Mouse (Mus musculus) adrenal gland, postnatal 14 days (tissue): ENCODE measurements at regions not wholly inside any gene's neighbourhood (a gene's known extent, or its start where the extent isn't known, plus 50 kb on each side); places are given as distances from the start of the nearest gene placed in this dataset.

Experiments used
- DNase-seq: peaks from one replicate; pipeline ENCODE4 v3.0.0; 2021; ENCODE audit warnings: mixed read lengths

- no peak for DNase-seq
Observed at GRCm38 (mm10) chr2:92806481-92807195, 108.3 kb upstream of the Syt13 start.

DNA sequence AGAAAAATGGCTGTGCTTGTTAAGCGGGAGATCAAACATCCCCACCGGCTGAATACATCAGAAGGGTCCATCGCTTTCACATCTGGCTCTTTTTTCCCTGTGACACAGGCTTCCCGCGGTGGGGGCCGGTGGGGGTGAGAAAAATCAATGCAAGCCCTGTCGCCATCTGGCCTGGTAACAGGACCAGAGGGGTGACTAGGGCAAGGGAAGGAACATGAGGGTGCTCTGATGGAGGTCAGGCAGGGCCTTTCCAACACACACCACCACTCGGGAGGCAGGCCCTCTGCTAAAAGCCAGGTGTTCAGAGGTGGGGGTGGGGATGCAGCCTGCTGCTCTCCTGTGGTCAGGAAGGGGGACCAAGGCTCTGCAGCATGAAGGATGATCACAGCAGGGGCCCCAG is 107.5 kb upstream of the Syt13 start:
- no peak for DNase-seq

DNA sequence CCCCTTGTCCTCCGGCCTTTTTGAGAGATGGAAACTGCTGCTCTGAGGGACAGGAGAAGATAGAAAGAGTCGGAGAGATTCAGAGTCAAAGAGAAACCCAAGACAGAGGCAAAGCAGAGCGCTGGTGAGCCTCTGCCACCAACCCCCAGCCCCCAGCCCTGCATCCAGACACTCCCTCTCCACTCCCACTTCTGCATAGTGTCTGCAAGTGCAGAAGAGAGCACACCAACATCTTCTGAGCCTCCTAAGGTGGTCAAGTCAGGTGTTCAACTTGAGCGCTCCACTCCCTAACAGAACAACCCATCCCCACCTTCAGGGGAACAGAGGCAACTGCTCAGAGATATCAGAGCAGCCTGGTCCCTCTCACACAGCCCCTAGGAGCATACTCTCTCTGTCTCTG is 106.8 kb upstream of the Syt13 start:
- DNase-seq: no peak

DNA sequence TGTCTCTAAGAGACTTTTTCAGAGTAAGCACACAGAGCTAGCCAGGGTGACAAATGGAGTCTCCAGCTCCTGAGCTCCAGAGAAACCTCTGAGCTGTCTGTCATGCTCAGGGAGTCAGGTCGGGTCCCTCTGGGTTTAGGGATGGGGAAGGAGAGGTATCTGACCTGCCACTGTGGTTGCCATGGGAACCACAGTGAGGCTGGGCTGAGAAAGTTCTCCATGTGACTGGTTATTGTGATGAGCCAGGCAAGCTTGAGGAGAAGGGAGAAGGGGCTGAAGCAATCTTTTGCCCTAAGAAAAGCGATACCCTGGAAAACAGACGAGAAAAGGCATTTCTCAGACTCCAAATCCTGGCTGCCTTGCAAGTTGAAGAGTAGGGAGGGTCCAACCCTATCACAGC is 105.7 kb upstream of the Syt13 start:
- no peak for DNase-seq

DNA sequence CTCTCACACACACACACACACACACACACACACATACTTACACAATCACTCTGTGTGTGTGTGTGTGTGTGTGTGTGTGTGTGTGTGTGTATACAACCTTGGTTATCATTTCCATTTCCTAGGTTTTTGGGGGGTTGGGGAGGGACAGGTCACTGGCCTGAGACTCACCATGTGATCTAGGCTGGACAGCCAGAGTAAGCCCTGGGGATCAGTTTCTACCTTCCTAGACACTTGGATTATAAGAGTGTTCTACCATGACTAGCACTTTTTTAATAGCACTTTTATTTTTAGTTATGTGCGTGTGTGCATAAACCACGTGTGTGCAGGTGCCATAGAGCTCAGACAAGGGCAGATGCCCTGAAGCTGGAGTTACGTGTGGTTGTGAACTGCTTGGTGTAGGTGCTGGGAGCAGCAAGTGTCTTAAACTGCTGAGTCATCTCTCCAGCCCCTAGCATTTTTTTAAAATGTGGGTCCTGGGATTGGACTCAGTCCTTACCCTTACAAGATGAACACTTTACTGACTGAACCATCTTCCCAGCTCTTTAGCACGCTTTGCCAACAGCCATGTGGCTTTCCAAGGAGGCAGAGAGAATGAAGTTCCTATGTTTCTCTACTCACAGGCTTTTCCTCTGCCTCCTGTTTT is 105.1 kb upstream of the Syt13 start:
- DNase-seq: no peak

GRCm38 (mm10) chr2:92810956-92811355 is 103.9 kb upstream of the Syt13 start:
- peak; percentile 63 for DNase-seq

DNA sequence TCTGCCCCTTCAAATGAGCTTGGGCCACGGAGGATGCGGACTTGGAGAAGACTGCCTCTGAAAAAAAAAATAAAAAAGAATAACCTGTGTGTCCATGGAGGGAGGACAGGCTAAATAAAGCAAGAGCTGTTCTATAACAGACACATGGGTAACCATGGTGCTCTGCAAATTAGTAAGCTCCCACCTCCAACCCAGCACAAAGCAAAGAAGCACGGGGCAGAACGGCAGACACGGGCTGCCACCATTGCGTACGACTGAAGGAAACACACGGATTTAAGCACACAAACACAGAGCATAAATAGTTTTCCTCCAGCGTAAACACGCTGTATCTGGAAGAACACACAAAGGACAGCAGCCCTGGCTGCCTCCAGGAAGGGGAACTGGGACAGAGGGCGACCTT is 101.9 kb upstream of the Syt13 start:
- no peak for DNase-seq

GRCm38 (mm10) chr2:92819586-92819985 is 95.3 kb upstream of the Syt13 start:
- DNase-seq: no peak

- no peak for DNase-seq
Observed at GRCm38 (mm10) chr2:92824325-92824724, 90.6 kb upstream of the Syt13 start.

- DNase-seq: no peak
Observed at GRCm38 (mm10) chr2:92825395-92825794, 89.5 kb upstream of the Syt13 start.

DNA sequence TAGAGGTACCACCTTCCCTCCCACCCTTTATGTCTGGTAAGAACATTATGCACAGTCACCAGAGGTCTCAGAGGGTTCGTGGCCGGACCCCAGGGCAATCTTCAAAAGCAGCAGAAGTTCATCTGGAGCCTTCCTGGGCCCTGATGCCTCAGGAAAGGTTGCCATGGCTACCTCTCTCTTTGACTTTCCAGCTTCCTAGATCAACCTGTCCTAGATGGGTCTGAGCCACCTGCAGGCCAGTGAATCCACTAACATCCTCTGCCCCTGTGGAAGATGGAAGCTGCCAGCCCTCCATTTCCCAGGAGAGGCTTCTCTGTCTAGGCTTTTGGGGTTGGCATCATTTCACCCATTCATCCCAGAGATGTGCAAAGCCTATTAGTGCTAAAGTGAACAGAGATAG is 84.8 kb upstream of the Syt13 start:
- no peak for DNase-seq

DNA sequence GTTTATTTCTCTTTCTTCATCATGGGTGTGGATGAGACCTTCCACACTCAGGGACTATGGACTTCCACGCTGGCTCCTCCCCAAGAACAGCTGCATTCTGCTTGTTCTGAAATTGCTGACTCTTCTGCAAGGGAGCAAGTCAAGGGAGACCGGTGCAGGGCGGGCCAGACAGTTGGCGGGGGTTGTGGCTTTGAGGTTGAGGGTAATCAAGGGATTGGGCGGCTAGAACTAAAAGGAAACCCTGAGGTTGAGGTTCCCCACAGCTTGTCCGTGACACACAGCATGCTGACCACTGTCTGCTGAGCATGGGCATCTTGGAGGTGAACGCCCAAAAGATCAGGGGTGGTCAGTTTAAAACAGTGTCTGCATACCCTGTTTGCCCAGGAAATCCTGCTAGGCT is 83.1 kb upstream of the Syt13 start:
- DNase-seq: no peak

DNA sequence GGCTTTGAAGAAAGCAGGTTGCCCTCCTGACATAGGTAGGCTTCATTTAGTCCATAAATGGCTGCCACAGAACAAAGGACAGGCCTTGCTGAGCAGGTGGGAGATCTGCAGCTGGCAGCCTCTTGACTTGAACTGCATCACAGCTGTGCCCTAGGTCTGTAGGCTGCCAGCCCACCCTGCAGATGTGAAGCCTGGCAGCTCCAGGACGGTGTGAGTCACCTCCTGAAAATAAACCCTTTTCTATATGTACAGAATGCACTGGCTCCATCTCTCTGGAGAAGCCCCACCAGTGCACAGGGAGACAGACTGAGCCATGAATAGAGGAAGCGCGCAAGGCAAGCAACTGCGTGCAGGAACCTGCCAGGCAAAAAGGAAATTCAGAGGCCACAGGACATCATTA is 78.7 kb upstream of the Syt13 start:
- no peak for DNase-seq

GRCm38 (mm10) chr2:92838012-92838411 is 76.9 kb upstream of the Syt13 start:
- no peak for DNase-seq

GRCm38 (mm10) chr2:92840009-92840408 is 74.9 kb upstream of the Syt13 start:
- peak; percentile 77 for DNase-seq

DNA sequence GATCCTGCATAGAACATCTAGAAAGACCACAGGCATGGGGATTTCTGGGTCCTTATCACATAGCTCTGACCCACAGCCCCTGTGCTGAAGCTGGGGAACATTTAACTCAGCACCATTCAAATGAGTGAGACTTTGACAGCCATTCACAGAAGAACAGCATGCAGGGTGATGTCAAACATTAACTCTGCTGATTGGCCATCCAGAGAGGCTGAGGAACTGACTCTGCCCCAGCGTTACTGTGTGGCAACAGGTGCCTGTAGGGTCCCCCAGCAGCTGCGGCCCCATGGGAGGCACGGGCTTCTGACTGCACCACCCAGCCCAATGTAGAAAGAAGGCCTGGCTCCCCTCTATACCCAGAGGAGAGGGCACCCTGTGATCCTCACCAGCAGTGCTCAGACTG is 73.3 kb upstream of the Syt13 start:
- DNase-seq: no peak

DNA sequence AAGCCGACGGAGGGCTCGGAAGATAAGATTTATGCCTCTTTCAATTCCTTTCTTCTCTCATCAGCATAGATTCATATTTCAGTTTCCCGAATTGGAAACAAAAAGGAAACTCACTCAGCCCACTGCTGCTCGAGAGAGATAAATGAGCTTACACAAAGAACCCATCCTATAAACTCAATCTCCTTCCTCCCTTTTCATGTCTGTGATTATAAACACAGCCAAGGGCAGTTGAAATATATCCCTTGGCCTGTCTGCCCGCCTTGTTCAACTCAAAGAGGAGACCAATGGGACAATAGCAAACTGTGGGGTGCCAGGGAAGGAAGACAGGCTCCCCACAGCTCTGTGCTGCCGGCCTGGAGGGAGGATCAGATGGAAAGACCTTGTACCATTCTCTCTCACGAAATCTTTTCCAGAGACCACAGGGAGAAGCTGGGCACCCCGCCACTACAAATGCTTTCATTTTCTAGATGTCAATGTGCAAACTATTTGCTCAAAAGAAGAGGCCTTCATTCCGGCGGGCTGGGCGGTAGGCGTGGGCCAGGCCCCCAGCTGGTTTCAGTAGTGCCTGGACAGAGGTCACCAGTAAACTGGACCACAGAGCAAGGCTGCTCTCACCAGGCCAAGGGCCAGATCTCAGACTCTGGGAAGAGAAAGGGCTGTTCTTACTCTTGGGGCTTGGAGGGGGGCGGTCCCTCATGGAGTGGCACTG is 69.7 kb upstream of the Syt13 start:
- peak; percentile 68 for DNase-seq

DNA sequence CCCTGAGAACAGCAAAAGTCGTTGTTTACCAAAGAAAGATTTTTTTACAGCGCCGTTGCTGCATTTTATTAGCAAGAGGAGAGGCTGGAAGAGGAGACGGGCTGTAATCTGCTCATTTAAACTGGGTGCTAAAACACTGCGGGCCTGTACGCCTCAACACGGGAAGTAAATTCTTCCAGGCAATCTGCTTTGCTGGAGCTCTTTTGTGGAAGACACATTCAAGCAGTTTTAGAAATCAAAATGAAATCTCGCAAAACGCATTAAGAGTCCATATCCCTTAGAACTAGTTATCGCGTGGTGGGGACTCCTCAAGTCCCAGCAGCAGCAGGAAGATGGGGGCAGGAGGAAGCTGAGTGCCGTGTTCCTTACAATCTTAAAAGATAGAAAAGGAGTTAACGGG is 65.9 kb upstream of the Syt13 start:
- no peak for DNase-seq

DNA sequence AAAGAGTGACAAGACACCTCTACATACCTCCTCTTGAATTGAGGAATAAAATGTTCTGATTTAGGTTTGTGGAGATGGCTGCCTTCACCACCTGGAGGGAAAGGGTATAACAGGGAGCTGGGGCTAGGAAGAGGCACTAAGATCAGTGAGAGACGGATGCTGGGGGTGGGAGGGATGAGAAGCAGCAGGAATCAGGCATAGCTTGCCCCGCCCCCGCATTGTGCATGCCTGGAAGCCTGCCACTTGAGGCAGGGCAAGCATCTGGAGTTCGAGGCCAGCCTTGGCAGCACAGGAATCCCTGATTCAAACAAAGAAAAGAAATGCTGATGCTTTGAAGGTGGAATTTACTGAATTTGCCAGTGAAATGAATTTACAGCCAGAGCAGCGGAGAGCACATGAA is 63.6 kb upstream of the Syt13 start:
- peak; percentile 25 for DNase-seq

GRCm38 (mm10) chr2:92853175-92853574 is 61.7 kb upstream of the Syt13 start:
- DNase-seq: no peak

- DNase-seq: no peak
Observed at GRCm38 (mm10) chr2:92854331-92854730, 60.6 kb upstream of the Syt13 start.

- no peak for DNase-seq
Observed at GRCm38 (mm10) chr2:92856047-92856446, 58.9 kb upstream of the Syt13 start.

- DNase-seq: no peak
Observed at GRCm38 (mm10) chr2:92860502-92861197, 54.2 kb upstream of the Syt13 start.
